Mouse (Mus musculus): ENCODE measurements at regions not wholly inside any gene's neighbourhood (a gene's known extent, or its start where the extent isn't known, plus 50 kb on each side); places are given as distances from the start of the nearest gene placed in this dataset.

DNA sequence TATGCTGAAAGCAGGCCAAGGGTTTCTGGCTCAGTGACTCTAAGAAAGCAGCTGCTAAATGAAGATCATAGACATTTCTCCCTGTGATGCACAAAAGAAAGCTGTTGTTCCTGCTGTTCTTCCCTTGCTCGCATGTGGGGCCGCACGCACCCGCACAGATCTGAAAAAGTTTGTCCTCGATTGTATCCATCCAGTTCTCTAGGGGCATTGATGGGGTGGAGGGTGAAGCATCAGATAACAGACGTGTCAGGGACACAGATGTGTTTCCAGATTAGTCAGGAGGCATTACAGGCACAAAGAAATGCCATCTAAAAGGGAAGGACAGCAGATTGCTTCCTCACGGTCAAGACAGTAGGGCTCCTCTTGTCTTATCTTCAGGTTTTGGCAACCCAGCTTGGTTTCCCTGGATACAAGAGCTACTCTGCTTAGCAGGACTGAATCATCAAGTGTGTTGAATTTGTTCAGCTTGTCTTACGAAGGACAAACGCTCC lies 2001.3 kb downstream of the Pcdh9 start:
- peak; percentile 10 for DNase-seq

- no peak for DNase-seq
These were observed 2024.4 kb downstream of the Pcdh9 start for GRCm38 (mm10) chr14:91865935-91866664.

DNA sequence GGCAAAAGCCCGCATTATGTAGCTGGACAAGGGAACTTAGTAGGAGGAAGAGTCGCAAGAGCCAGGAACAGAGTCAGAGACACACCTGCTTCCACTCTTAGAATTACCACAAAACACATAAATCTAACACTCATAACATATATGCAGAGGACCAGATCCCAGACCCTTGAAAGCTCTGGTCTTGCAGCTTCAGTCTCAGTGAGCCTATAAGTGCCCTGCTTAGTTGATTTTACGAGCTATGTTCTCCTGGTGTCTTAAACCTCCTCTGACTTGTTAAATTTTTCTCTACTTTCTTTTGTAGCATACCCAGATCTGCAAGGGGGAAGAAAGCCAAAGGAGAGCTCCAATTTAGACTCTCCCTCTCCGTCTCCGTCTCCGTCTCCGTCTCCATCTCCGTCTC lies 2038.2 kb downstream of the Pcdh9 start:
- no peak for DNase-seq
